Mouse (Mus musculus) liver, postnatal 0 days (tissue): ENCODE data around the gene Akap4.

Experiments used
- CTCF ChIP-seq: sonication (generic); IDR thresholded peaks from 2 replicates; pipeline ENCODE4 v1.5.1; 2016; ENCODE audit warnings: antibody characterized with exemption, low read depth
- EP300 ChIP-seq: IDR thresholded peaks from 2 replicates; pipeline ENCODE4 v1.6.1; 2016; ENCODE audit warnings: antibody characterized with exemption, low read depth, mild to moderate bottlenecking

DNA sequence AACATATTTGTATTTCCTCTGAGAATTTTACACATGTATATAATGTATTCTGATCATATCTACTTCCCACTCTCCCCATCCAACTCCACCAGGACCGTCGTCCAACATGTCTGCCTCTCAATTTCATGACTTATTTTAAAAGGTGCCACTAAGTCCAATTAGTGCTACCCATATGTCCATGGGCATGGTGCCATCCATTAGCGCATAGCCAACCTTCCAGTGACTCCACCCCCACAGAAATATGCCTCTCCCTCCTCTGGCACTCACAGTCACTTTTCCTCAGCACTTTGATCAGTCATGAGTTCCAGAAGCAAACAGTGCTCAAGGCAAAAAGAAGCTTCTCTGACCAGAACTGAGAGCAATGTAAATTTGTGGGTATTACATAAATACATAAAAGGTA lies 47.6 kb downstream of the Akap4 start:
- TF ChIP-seq EP300 (no peak), CTCF (no peak)
